Mouse (Mus musculus) urinary bladder, postnatal 10 days (tissue): ENCODE data around the gene 1810043G02Rik.
"Not testable (repeated sequence)": the region's sequence is repeated elsewhere in the genome, so short reads cannot be mapped to it uniquely, and the experiment has no call there.

Experiments used
- DNase-seq: peaks from one replicate; pipeline ENCODE4 v3.0.0; 2022; ENCODE audit warnings: low spot score

The 1810043G02Rik gene

GRCm38 (mm10) chr10:78005791-78006438, 27.6 kb downstream of the 1810043G02Rik start:
- no peak for DNase-seq

GRCm38 (mm10) chr10:78007203-78007602, 28.9 kb downstream of the 1810043G02Rik start:
- no peak for DNase-seq

GRCm38 (mm10) chr10:78008169-78008568, 29.8 kb downstream of the 1810043G02Rik start:
- no peak for DNase-seq

- peak; percentile 82 for DNase-seq
These were observed 31.0 kb downstream of the 1810043G02Rik start for GRCm38 (mm10) chr10:78009184-78009944.

GRCm38 (mm10) chr10:78009945-78010293, 31.6 kb downstream of the 1810043G02Rik start, which contains the start of gene Pfkl:
TSS of gene Pfkl (minus strand) at chr10:78010083.
- DNase-seq: no peak

- no peak for DNase-seq
These were observed 32.0 kb downstream of the 1810043G02Rik start for GRCm38 (mm10) chr10:78010335-78010734.

GRCm38 (mm10) chr10:78011116-78011515, 32.8 kb downstream of the 1810043G02Rik start:
- DNase-seq: not testable (repeated sequence)

GRCm38 (mm10) chr10:78012661-78013495, 34.6 kb downstream of the 1810043G02Rik start:
- DNase-seq: no peak

- DNase-seq: no peak
These were observed 37.2 kb downstream of the 1810043G02Rik start for GRCm38 (mm10) chr10:78015489-78015888.

- DNase-seq: no peak
These were observed 38.0 kb downstream of the 1810043G02Rik start for GRCm38 (mm10) chr10:78016366-78016765.

GRCm38 (mm10) chr10:78018797-78019203, 40.5 kb downstream of the 1810043G02Rik start:
- no peak for DNase-seq

GRCm38 (mm10) chr10:78019291-78019690, 41.0 kb downstream of the 1810043G02Rik start:
- no peak for DNase-seq

GRCm38 (mm10) chr10:78019984-78020383, 41.7 kb downstream of the 1810043G02Rik start:
- not testable (repeated sequence) for DNase-seq

GRCm38 (mm10) chr10:78025453-78025852, 47.1 kb downstream of the 1810043G02Rik start:
- DNase-seq: not testable (repeated sequence)

- DNase-seq: peak; percentile 35
These were observed 49.8 kb downstream of the 1810043G02Rik start for GRCm38 (mm10) chr10:78028129-78028528.

GRCm38 (mm10) chr10:78029080-78029479, 50.8 kb downstream of the 1810043G02Rik start:
- no peak for DNase-seq

- DNase-seq: no peak
These were observed 53.7 kb downstream of the 1810043G02Rik start for GRCm38 (mm10) chr10:78031987-78032386.
